Mouse (Mus musculus): ENCODE measurements around the gene Cdan1. TPM values are rescaled to one million over a fixed set of nuclear protein-coding genes. Genes with fewer than 3 reads are reported as not detected.
"Not testable (repeated sequence)": the region's sequence is repeated elsewhere in the genome, so short reads cannot be mapped to it uniquely, and the experiment has no call there.

The Cdan1 gene
- total RNA-seq, 1 experiment from 2014 or later = 15.8 TPM

GRCm38 (mm10) chr2:120745496-120745895 lies 104.4 kb downstream of the Cdan1 start:
- no peak for DNase-seq

DNA sequence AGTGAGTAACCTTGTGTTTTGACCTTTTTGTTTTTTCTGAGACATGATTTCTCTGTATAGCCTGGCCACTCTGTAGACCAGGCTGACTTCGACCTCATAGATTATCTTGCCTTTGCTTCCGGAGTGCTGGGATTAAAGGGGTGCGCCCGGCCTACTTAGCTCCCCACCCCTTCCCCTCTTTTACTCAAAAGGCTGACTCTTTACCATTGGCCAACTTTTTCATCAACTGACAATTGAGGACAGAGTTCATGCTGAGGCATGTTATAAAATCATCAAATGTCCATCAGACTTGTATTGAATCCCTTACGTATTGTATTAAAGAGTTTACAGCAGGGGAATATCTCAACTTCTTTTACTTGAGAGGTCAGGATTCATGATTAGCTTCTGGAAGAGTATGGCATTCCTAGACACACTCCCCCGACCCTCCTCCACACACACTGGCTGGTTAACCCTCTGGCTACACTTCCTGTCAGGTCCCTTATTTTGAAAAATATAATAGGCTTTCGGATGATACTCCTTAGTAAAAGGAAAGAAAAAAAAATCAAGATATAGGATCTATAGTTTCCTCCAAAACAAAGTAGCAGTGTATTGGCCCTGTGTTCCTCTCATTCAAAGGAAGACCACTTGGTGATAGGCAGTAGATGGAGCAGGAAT lies 117.9 kb downstream of the Cdan1 start:
- DNase-seq = no peak

DNA sequence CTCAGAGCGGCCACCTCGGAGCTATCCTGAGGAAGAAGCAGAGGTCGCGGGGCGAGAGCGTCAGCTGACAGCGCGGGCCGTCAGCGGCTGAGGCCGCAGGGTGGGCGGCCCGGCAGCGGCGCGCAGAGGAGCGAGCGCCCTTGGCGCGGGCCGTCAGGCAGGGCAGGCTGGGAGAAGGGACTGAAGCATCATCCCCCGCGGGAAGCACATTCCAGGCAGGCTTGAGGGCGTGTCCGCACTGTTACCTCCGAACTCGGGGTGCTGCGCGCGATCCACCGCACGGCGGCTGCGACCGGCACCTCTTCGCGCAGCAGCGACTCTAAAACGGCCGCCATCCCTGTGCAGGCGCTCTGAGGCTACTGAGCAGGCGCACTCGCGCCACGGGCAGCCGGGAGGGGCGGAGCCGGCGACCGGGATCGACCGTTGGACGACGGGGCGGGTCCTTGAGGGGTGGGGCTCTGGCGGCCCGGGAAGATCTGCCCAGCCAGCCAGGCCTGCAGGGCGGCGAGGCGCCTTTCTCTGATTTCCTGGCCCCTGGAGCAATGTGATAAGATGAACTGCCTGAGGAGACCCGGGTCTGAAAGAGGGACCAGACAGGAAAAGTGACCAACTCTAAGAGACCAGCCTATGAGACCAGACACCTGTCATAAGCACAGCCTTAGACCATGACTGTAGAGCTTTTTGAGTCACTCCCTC lies 118.6 kb downstream of the Cdan1 start:
- DNase-seq = peak; percentile 98

- peak; percentile 49 for DNase-seq
Measured at GRCm38 (mm10) chr2:120730639-120731166, 119.2 kb downstream of the Cdan1 start.

- DNase-seq = peak; percentile 28
Measured at GRCm38 (mm10) chr2:120729775-120730585, 119.9 kb downstream of the Cdan1 start.

GRCm38 (mm10) chr2:120724176-120724575 lies 125.8 kb downstream of the Cdan1 start:
- DNase-seq = no peak

DNA sequence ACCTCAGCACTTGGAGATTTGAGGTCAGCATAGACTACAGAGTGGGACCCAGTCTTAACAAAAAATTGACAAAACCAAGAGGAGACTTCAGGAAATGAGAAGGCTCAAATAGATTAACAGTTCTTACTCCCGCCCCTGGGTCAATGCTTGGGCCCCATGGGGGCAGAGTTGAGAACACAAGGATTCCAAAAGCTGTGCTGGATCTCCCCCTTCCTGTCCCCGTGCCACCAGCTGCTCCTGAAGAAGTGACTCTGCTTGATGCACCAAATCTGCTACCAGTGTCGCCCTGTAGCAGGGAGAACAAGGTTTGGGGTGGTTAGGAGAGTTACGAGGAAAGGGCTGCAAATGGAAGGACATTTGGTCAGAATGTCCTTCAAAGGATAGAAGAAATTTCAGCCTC lies 126.3 kb downstream of the Cdan1 start:
- DNase-seq = no peak

DNA sequence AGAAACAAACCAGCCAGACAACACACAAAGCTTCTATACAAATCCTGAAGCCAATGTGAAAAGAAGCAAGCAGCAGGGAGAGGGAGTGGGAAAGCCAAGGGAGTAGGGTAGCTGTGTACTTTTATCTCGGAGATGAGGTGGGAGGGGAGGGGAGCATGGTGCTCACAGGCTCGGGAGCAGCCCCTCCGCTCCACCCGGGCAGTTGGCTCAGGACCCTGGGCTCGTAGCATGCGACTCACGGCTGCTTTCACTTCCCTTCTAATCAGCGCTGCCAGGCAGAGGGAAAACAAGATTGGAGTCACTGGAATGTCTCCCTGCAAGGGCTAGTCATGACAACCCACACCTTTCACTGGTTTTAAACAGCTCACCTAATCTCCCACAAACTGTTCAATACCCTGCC lies 127.4 kb downstream of the Cdan1 start:
- DNase-seq = no peak

GRCm38 (mm10) chr2:120721911-120722310 lies 128.0 kb downstream of the Cdan1 start:
- no peak for DNase-seq

GRCm38 (mm10) chr2:120720821-120721220 lies 129.1 kb downstream of the Cdan1 start:
- no peak for DNase-seq

DNA sequence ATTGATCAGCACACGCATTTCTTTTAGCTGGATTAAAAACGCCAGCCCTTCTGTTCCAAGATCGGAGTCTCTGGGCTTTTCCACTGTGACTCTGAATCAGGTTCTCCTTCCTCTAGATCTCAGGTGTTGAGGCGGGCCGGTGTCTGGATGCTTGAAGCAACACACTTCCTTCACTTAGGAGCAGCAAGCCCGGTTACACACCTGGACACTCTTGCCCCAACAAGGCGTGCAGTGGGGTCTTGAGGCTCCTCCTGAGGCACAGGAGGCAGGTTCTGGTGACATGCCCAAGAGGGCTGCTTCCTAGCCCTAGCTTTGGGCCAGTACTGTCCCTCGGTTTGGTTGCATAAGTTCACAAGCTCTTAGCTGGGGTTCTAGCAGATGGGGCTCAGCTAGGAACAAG lies 131.4 kb downstream of the Cdan1 start:
- no peak for DNase-seq

- peak; percentile 25 for DNase-seq
Measured at GRCm38 (mm10) chr2:120713441-120713840, 136.5 kb downstream of the Cdan1 start.

GRCm38 (mm10) chr2:120710948-120711347 lies 139.0 kb downstream of the Cdan1 start:
- peak; percentile 25 for DNase-seq

DNA sequence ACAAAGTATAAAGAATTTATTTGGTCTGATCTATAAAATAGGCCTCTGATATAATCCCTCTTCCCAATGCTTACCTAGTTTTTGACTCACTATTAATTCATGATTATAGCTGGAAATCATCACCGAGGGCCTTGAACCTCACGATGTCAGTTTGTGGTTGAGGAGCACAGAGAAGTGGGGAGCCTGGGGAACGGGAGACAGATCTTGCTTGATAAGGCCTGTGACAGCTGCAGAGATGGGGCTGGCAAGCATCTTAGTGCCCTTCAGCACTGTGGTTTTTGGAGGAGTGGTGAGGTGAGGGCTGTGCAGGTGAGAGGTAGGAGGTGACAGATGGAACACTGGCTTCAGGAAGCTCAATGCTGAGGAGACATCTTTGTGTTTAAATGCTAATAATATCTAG lies 139.8 kb downstream of the Cdan1 start:
- no peak for DNase-seq

GRCm38 (mm10) chr2:120707041-120707440 lies 142.9 kb downstream of the Cdan1 start:
- no peak for DNase-seq

DNA sequence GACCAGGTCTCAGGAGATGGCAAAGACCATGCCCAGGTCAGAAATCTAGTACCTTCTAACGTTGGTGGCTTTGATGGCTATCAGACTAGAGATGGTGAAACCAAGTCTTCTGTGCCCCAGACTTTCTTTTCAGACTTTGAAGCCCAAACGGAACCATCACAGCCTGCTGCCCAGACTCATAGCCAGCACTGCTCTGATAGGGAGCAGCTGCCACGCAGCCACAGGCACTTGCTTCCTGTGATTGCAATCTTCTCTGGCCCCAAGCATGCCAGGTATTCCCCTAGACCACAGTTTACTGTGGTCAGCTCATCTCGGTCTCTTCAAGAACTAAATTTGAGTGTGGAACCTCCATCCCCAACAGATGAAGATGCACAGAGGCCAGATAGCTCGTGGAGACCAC lies 147.3 kb downstream of the Cdan1 start:
- no peak for DNase-seq

GRCm38 (mm10) chr2:120700379-120700885 lies 149.5 kb downstream of the Cdan1 start:
- no peak for DNase-seq

GRCm38 (mm10) chr2:120697767-120698166 lies 152.2 kb downstream of the Cdan1 start:
- DNase-seq = no peak

GRCm38 (mm10) chr2:120681151-120681550 lies 168.8 kb downstream of the Cdan1 start:
- not testable (repeated sequence) for DNase-seq

DNA sequence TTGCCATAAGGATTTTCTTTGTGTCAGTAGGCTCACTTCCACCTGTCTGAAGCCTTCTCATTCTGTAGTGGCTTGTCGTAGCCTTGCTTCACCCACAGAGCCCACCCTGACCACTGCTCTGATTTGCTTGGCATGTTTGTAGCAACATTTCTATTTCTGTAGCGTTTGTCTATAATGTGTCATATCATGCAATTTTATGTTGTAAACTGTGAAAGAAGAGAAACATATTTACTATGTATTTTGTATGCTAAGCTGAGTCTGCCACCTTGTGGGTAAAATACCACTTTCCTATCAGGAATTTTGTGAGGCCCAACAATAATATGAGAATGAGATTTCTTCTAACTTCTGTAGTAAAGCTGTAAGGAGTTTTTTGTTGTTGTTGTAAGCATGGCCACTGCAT lies 179.7 kb downstream of the Cdan1 start:
- DNase-seq = no peak

DNA sequence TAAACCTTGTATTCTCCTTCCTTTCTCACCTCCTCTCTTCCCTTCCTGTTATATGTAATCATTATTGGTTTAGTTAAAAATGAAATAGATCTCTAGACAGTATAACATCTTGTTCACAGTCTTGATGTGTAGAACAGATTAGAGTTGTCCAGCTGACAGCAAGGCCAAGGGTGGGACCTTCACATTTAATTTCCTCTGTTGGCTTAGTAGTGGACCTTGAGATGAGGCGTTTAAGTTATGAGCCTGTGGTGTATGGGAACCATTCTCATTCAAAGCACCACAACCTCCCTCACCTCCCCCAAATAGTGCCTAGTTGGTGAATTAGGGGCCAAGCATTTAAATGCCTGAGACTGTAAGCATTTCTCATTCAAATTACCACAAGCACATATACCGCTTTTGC lies 182.5 kb downstream of the Cdan1 start:
- peak; percentile 30 for DNase-seq

All from adrenal gland, postnatal 14 days (tissue).